21 mouse cellular contexts compared by ENCODE assay signal in the genomic region with DNA sequence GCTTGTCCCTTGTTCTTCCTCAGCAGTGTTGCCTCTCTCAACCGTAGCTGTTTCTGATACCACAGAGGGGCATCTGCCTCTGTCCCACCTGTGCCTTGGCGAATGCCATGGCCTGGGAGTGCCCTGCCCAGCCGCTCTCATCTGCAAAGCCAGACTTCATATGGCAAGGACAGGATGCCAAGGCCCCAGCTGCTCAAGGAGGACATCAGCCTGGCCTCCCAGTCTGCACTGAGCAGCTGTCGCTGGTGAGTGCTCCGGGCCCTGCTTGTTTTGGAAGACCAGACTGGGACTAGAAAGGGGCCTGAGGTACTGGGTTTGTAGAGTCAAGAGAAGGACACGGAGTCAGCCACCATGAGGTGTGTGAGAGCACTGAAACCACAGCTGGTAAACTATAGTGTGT. TPM values are rescaled to one million over a fixed set of nuclear protein-coding genes. Genes with fewer than 3 reads are reported as not detected.
A peak's percentile ranks its signal among the peaks of the same experiment; 100 is the strongest.
DNase-seq lines count a peak whose midpoint lies in the region; ATAC-seq and TF ChIP-seq lines count a peak whose summit lies in the region.
"Had no signal": no experiment of that assay in that cellular context is flagged by ENCODE, and none has a peak within 500 bp of the region (broad histone marks: within the 10 kb centered on the region; RNA-seq: fewer than 3 reads in every experiment).

No protein-coding gene starts in this region.

- peak; percentile 36 for DNase-seq in gastrocnemius, adult 2 months
- DNase-seq in gastrocnemius, adult 8-10 months (ENCODE audit: low spot score in 2 of 2): no peak
- DNase-seq in heart, adult 11 months: peak; percentile 93
- DNase-seq in heart, postnatal 4 days: no peak
- DNase-seq in midbrain, postnatal 0 days (ENCODE audit: low spot score): peak; percentile 34
- DNase-seq: adrenal gland, adult 2 months; adrenal gland, postnatal 14 days; cerebellum, adult 18-20 months; cerebellum, adult 9-10 months; cerebellum, postnatal 36 days; gastrocnemius, postnatal 25 days; kidney, adult 2 months had no signal

- H3K4me3 ChIP-seq in gastrocnemius, adult 2 months: no peak overlapping the region
- no peak overlapping the region for H3K4me3 ChIP-seq in midbrain, postnatal 0 days (ENCODE audit: low read depth, low read length)
- no peak overlapping the region for H3K4me3 ChIP-seq in midbrain, embryonic 15.5 days
- H3K4me3 ChIP-seq: forebrain, embryonic 10.5 days; forebrain, embryonic 13.5 days; hindbrain, embryonic 10.5 days had no signal

- no peak overlapping the region for H3K4me2 ChIP-seq in midbrain, postnatal 0 days (ENCODE audit: low read depth, low read length, poor library complexity, severe bottlenecking)
- no peak overlapping the region for H3K4me2 ChIP-seq in midbrain, embryonic 15.5 days
- H3K4me2 ChIP-seq: forebrain, embryonic 13.5 days; heart, embryonic 11.5 days; hindbrain, embryonic 14.5 days had no signal

- intact Hi-C loops in gastrocnemius, adult 2 months (cut with DNase I): no loop called here

- H3K9me3 ChIP-seq in midbrain, postnatal 0 days (ENCODE audit: low read length): no peaks in the 10 kb centered on the region
- no peaks in the 10 kb centered on the region for H3K9me3 ChIP-seq in midbrain, embryonic 15.5 days
- H3K9me3 ChIP-seq: forebrain, embryonic 10.5 days; forebrain, embryonic 13.5 days; hindbrain, embryonic 10.5 days had no signal

- ATAC-seq in midbrain, postnatal 0 days (ENCODE audit: low FRiP score): no peak; the same call in 1 of the 2 replicates
- ATAC-seq in midbrain, embryonic 15.5 days (replicated peaks): no peak
- ATAC-seq: CD4-positive, CD25-positive, alpha-beta regulatory T cell, adult 4 months; forebrain, embryonic 13.5 days; forebrain, embryonic 16.5 days; intestine, postnatal 0 days had no signal

- peaks cover 35% of the 10 kb centered on the region for H3K36me3 ChIP-seq in midbrain, postnatal 0 days (ENCODE audit: insufficient read depth, low read length)
- H3K36me3 ChIP-seq in midbrain, embryonic 15.5 days (replicated peaks): peaks cover 13% of the 10 kb centered on the region

- H3K27ac ChIP-seq in gastrocnemius, adult 2 months: no peak overlapping the region; the same call in 1 of the 2 replicates
- no peak overlapping the region for H3K27ac ChIP-seq in midbrain, postnatal 0 days (ENCODE audit: low read depth, low read length)
- no peak overlapping the region for H3K27ac ChIP-seq in midbrain, embryonic 15.5 days
- H3K27ac ChIP-seq: forebrain, embryonic 10.5 days; forebrain, embryonic 13.5 days; hindbrain, embryonic 10.5 days; hindbrain, embryonic 14.5 days had no signal

- no peak for TF ChIP-seq CTCF in gastrocnemius, adult 2 months (IDR thresholded peaks at IDR 0.05)
- TF ChIP-seq CTCF in midbrain, postnatal 0 days (IDR thresholded peaks at IDR 0.05): no peak

- peaks cover 2% of the 10 kb centered on the region; the same call in 1 of the 2 replicates for H3K4me1 ChIP-seq in midbrain, postnatal 0 days (ENCODE audit: insufficient read depth, low read length)
- H3K4me1 ChIP-seq in midbrain, embryonic 15.5 days: peaks cover 16% of the 10 kb centered on the region

- H3K27me3 ChIP-seq in midbrain, postnatal 0 days (ENCODE audit: insufficient read depth, low read length): no peaks in the 10 kb centered on the region
- no peaks in the 10 kb centered on the region for H3K27me3 ChIP-seq in midbrain, embryonic 15.5 days (replicated peaks)
- H3K27me3 ChIP-seq: forebrain, embryonic 13.5 days had no signal

- WGBS in midbrain, postnatal 0 days: 90% methylated on average over 6 of the region's 6 CpGs
- 94% methylated on average over 6 of the region's 6 CpGs for WGBS in midbrain, embryonic 15.5 days

- H3K9ac ChIP-seq in midbrain, postnatal 0 days (replicated peaks; ENCODE audit: low read length, poor library complexity, severe bottlenecking): no peak overlapping the region
- H3K9ac ChIP-seq in midbrain, embryonic 15.5 days: no peak overlapping the region
- H3K9ac ChIP-seq: forebrain, embryonic 13.5 days; hindbrain, embryonic 14.5 days had no signal

RNA-seq across cellular contexts. Expression of gene 1810055G02Rik, which starts 6.3 kb away (rescaled TPM):
- total RNA-seq in gastrocnemius, adult 2 months (2021): 1 to 10 TPM; 9.6 to 9.8 TPM
- total RNA-seq in gastrocnemius, adult 8-10 months (2022): 1 to 10 TPM; 6.4 to 9.8 (median 7.9) TPM
- 10 to 100 TPM; 17.5 to 18.3 TPM for total RNA-seq in heart, postnatal 4 days (2021)
- total RNA-seq in midbrain, postnatal 0 days (2014; rRNA removed): 31.8 and 33.3 TPM in 2 replicates
- polyA plus RNA-seq in midbrain, postnatal 0 days (2015; fragmentation: Nextera tagmentation; extraction: Ambion mirVana): 29.4 and 36.1 TPM in 2 replicates
- polyA plus RNA-seq in midbrain, embryonic 15.5 days (2015; fragmentation: Nextera tagmentation; extraction: Ambion mirVana): 34.6 and 35.9 TPM in 2 replicates

RNA-seq across cellular contexts. Expression of gene Lrp5, which starts 28.0 kb away (rescaled TPM):
- 10 to 100 TPM; 21.4 to 30.4 TPM for total RNA-seq in gastrocnemius, adult 2 months (2021)
- 10 to 100 TPM; 18.5 to 23.0 (median 19.6) TPM for total RNA-seq in gastrocnemius, adult 8-10 months (2022)
- total RNA-seq in heart, postnatal 4 days (2021): 10 to 100 TPM; 43.1 to 46.0 TPM
- total RNA-seq in midbrain, postnatal 0 days (2014; rRNA removed): 9.9 and 15.0 TPM in 2 replicates
- polyA plus RNA-seq in midbrain, postnatal 0 days (2015; fragmentation: Nextera tagmentation; extraction: Ambion mirVana): 0.58 and 0.74 TPM in 2 replicates
- polyA plus RNA-seq in midbrain, embryonic 15.5 days (2015; fragmentation: Nextera tagmentation; extraction: Ambion mirVana): 1.1 and 1.4 TPM in 2 replicates

RNA-seq across cellular contexts. Expression of gene Kmt5b, which starts 52.8 kb away (rescaled TPM):
- total RNA-seq in gastrocnemius, adult 2 months (2021): 10 to 100 TPM; 21.7 to 24.2 TPM
- 10 to 100 TPM; 15.5 to 21.3 (median 18.6) TPM for total RNA-seq in gastrocnemius, adult 8-10 months (2022)
- total RNA-seq in heart, postnatal 4 days (2021): 10 to 100 TPM; 36.7 to 37.7 TPM
- 64.0 and 98.6 TPM in 2 replicates for total RNA-seq in midbrain, postnatal 0 days (2014; rRNA removed)
- polyA plus RNA-seq in midbrain, postnatal 0 days (2015; fragmentation: Nextera tagmentation; extraction: Ambion mirVana): 35.6 and 41.4 TPM in 2 replicates
- polyA plus RNA-seq in midbrain, embryonic 15.5 days (2015; fragmentation: Nextera tagmentation; extraction: Ambion mirVana): 51.9 and 59.9 TPM in 2 replicates

Comparison
In these comparisons a context has a peak if more than half of its experiments do, and no peak if none do; other contexts are left out.
1. DNase-seq: peak in gastrocnemius, adult 2 months (single experiment), heart, adult 11 months (single experiment) and midbrain, postnatal 0 days (single experiment); none in gastrocnemius, adult 8-10 months (0 of 2) and heart, postnatal 4 days (single experiment).